Mouse (Mus musculus): ENCODE results near the gene Macrod1.
"Not testable (repeated sequence)": the region's sequence is repeated elsewhere in the genome, so short reads cannot be mapped to it uniquely, and the experiment has no call there.

Macrod1 gene

GRCm38 (mm10) chr19:7056248-7057087, at the start of gene Macrod1:
Gene Macrod1, plus strand, starts transcription at chr19:7056810.
- in situ Hi-C loops (cut with MboI; ENCODE audit: unreplicated experiment in 2 of 2): loop anchor here in 1 of 2 experiments (5.0 kb wide), 1 partner anchor 211 kb away; the partner anchor contains the start of gene Rcor2

- in situ Hi-C loops (cut with MboI; ENCODE audit: unreplicated experiment in 2 of 2): no loop called here
Measured at GRCm38 (mm10) chr19:7006892-7007593, 49.6 kb upstream of the Macrod1 start.

GRCm38 (mm10) chr19:7012426-7012825, 44.2 kb upstream of the Macrod1 start:
- in situ Hi-C loops (cut with MboI; ENCODE audit: unreplicated experiment in 2 of 2): no loop called here

GRCm38 (mm10) chr19:7013984-7014383, 42.6 kb upstream of the Macrod1 start:
- in situ Hi-C loops (cut with MboI; ENCODE audit: unreplicated experiment in 2 of 2): no loop called here

GRCm38 (mm10) chr19:7014481-7015135, 42.0 kb upstream of the Macrod1 start:
- in situ Hi-C loops (cut with MboI; ENCODE audit: unreplicated experiment in 2 of 2): loop anchor here in 1 of 2 experiments (5.0 kb wide), 1 partner anchor 32 kb away; the partner anchor contains the start of gene Fkbp2

GRCm38 (mm10) chr19:7017541-7018457, 38.8 kb upstream of the Macrod1 start:
- in situ Hi-C loops (cut with MboI; ENCODE audit: unreplicated experiment in 2 of 2): loop anchor here in 1 of 2 experiments (5.0 kb wide), 1 partner anchor 35 kb away; the partner anchor contains the start of gene Fkbp2

GRCm38 (mm10) chr19:7018546-7018945, 38.1 kb upstream of the Macrod1 start:
- in situ Hi-C loops (cut with MboI; ENCODE audit: unreplicated experiment in 2 of 2): loop anchor here in 1 of 2 experiments (5.0 kb wide), 1 partner anchor 36 kb away; the partner anchor contains the start of gene Fkbp2

- in situ Hi-C loops (cut with MboI; ENCODE audit: unreplicated experiment in 2 of 2): loop anchor here in 1 of 2 experiments (5.0 kb wide), 1 partner anchor 37 kb away; the partner anchor contains the start of gene Fkbp2
Measured at GRCm38 (mm10) chr19:7019191-7019590, 37.4 kb upstream of the Macrod1 start, which contains the start of gene Fermt3. Gene Fermt3, minus strand, starts transcription at chr19:7019469.

- in situ Hi-C loops (cut with MboI; ENCODE audit: unreplicated experiment in 2 of 2): loop anchor here (5.0 kb wide), 4 partner anchors 43 to 528 kb away; partner anchors contain the start of genes Esrra (in 1 of the 2), Kcnk4 (in 1 of the 2) and Plcb3 (in 1 of the 2)
Measured at GRCm38 (mm10) chr19:7020224-7020641, 36.4 kb upstream of the Macrod1 start.

GRCm38 (mm10) chr19:7029531-7029930, 27.1 kb upstream of the Macrod1 start:
- in situ Hi-C loops (cut with MboI; ENCODE audit: unreplicated experiment in 2 of 2): no loop called here

GRCm38 (mm10) chr19:7034006-7034405, 22.6 kb upstream of the Macrod1 start:
- in situ Hi-C loops (cut with MboI; ENCODE audit: unreplicated experiment in 2 of 2): no loop called here

- in situ Hi-C loops (cut with MboI; ENCODE audit: unreplicated experiment in 2 of 2): no loop called here
Measured at GRCm38 (mm10) chr19:7039088-7039720, 17.4 kb upstream of the Macrod1 start.

- in situ Hi-C loops (cut with MboI; ENCODE audit: unreplicated experiment in 2 of 2): no loop called here
Measured at GRCm38 (mm10) chr19:7039841-7040636, 16.6 kb upstream of the Macrod1 start, which contains the start of gene Stip1. Gene Stip1, minus strand, starts transcription at chr19:7039967.

GRCm38 (mm10) chr19:7040637-7041130, 15.9 kb upstream of the Macrod1 start:
- in situ Hi-C loops (cut with MboI; ENCODE audit: unreplicated experiment in 2 of 2): no loop called here

GRCm38 (mm10) chr19:7041171-7041570, 15.4 kb upstream of the Macrod1 start:
- in situ Hi-C loops (cut with MboI; ENCODE audit: unreplicated experiment in 2 of 2): no loop called here

- in situ Hi-C loops (cut with MboI; ENCODE audit: unreplicated experiment in 2 of 2): no loop called here
Measured at GRCm38 (mm10) chr19:7044279-7044678, 12.3 kb upstream of the Macrod1 start.

GRCm38 (mm10) chr19:7044706-7045105, 11.9 kb upstream of the Macrod1 start:
- in situ Hi-C loops (cut with MboI; ENCODE audit: unreplicated experiment in 2 of 2): no loop called here

- in situ Hi-C loops (cut with MboI; ENCODE audit: unreplicated experiment in 2 of 2): not testable (repeated sequence)
Measured at GRCm38 (mm10) chr19:7053382-7053781, 3.2 kb upstream of the Macrod1 start.
